Mouse (Mus musculus): ENCODE results near the gene Vmn2r20. TPM values are rescaled to one million over a fixed set of nuclear protein-coding genes. Genes with fewer than 3 reads are reported as not detected.
"Not testable (repeated sequence)": the region's sequence is repeated elsewhere in the genome, so short reads cannot be mapped to it uniquely, and the experiment has no call there.

The Vmn2r20 gene
- polyA plus RNA-seq (2015; fragmentation: Nextera tagmentation; extraction: Ambion mirVana), result not detected in 2 replicates

GRCm38 (mm10) chr6:123418016-123418415 lies at the start of gene Vmn2r20:
Gene Vmn2r20 (minus strand): TSS chr6:123418116.
- H3K9me3 ChIP-seq; H3K27me3 ChIP-seq; H3K36me3 ChIP-seq; H3K27ac ChIP-seq; H3K4me1 ChIP-seq; H3K4me3 ChIP-seq; H3K4me2 ChIP-seq; ATAC-seq (ENCODE audit: insufficient number of reproducible peaks, low FRiP score, low TSS enrichment, low read depth); H3K9ac ChIP-seq: not testable (repeated sequence)
- no CpG with 5 or more reads among the region's 4 CpGs for WGBS

GRCm38 (mm10) chr6:123424413-123424812 lies 6.5 kb upstream of the Vmn2r20 start:
- H3K36me3 ChIP-seq; H3K27ac ChIP-seq; H3K9ac ChIP-seq; H3K4me3 ChIP-seq; H3K27me3 ChIP-seq; H3K4me1 ChIP-seq; H3K4me2 ChIP-seq; ATAC-seq (ENCODE audit: insufficient number of reproducible peaks, low FRiP score, low TSS enrichment, low read depth); H3K9me3 ChIP-seq: not testable (repeated sequence)
- no CpG with 5 or more reads among the region's 1 CpGs for WGBS

GRCm38 (mm10) chr6:123406918-123407665 lies 10.8 kb downstream of the Vmn2r20 start:
- H3K4me1 ChIP-seq; ATAC-seq (ENCODE audit: insufficient number of reproducible peaks, low FRiP score, low TSS enrichment, low read depth); H3K4me3 ChIP-seq; H3K36me3 ChIP-seq; H3K27ac ChIP-seq; H3K4me2 ChIP-seq; H3K9ac ChIP-seq; H3K27me3 ChIP-seq; H3K9me3 ChIP-seq: not testable (repeated sequence)
- no CpG with 5 or more reads among the region's 8 CpGs for WGBS

GRCm38 (mm10) chr6:123388824-123389223 lies 29.1 kb downstream of the Vmn2r20 start:
- not testable (repeated sequence) for H3K27ac ChIP-seq; H3K4me2 ChIP-seq; H3K27me3 ChIP-seq; H3K36me3 ChIP-seq; H3K4me1 ChIP-seq; H3K4me3 ChIP-seq; ATAC-seq (ENCODE audit: insufficient number of reproducible peaks, low FRiP score, low TSS enrichment, low read depth); H3K9ac ChIP-seq; H3K9me3 ChIP-seq

- H3K27ac ChIP-seq, result no peak overlapping the region
- WGBS, result 92% methylated on average over 1 of the region's 1 CpGs
- no peaks in the 10 kb centered on the region for H3K4me1 ChIP-seq
- no peaks in the 10 kb centered on the region for H3K36me3 ChIP-seq
- H3K27me3 ChIP-seq, result no peaks in the 10 kb centered on the region
- H3K9ac ChIP-seq, result no peak overlapping the region
- no peaks in the 10 kb centered on the region for H3K9me3 ChIP-seq
- ATAC-seq (ENCODE audit: insufficient number of reproducible peaks, low FRiP score, low TSS enrichment, low read depth), result no peak
- no peak overlapping the region for H3K4me3 ChIP-seq
- H3K4me2 ChIP-seq, result no peak overlapping the region
These were observed 71.8 kb downstream of the Vmn2r20 start for GRCm38 (mm10) chr6:123346141-123346540.

GRCm38 (mm10) chr6:123340093-123340492 lies 77.8 kb downstream of the Vmn2r20 start:
- Histone ChIP-seq H3K27ac (no peak overlapping the region), H3K27me3 (no peaks in the 10 kb centered on the region), H3K36me3 (no peaks in the 10 kb centered on the region), H3K4me1 (no peaks in the 10 kb centered on the region), H3K4me3 (no peak overlapping the region), H3K9ac (no peak overlapping the region), H3K9me3 (no peaks in the 10 kb centered on the region), H3K4me2 (no peak overlapping the region)
- ATAC-seq (ENCODE audit: insufficient number of reproducible peaks, low FRiP score, low TSS enrichment, low read depth), result no peak

GRCm38 (mm10) chr6:123332503-123332902 lies 85.4 kb downstream of the Vmn2r20 start:
- no peaks in the 10 kb centered on the region for H3K36me3 ChIP-seq
- no peaks in the 10 kb centered on the region for H3K27me3 ChIP-seq
- H3K9ac ChIP-seq, result no peak overlapping the region
- H3K4me2 ChIP-seq, result no peak overlapping the region
- no peak overlapping the region for H3K27ac ChIP-seq
- no peak overlapping the region for H3K4me3 ChIP-seq
- 48% methylated on average over 2 of the region's 2 CpGs for WGBS
- no peak for ATAC-seq (ENCODE audit: insufficient number of reproducible peaks, low FRiP score, low TSS enrichment, low read depth)
- no peaks in the 10 kb centered on the region for H3K9me3 ChIP-seq
- no peaks in the 10 kb centered on the region for H3K4me1 ChIP-seq

Other genes with a start within 250 kb of the Vmn2r20 start
- not detected in 2 replicates for gene Clec4b2, start 245.2 kb downstream of the Vmn2r20 start, polyA plus RNA-seq (2015; fragmentation: Nextera tagmentation; extraction: Ambion mirVana)
- 4.2 and 5.0 TPM in 2 replicates for gene Clec4n, start 188.3 kb downstream of the Vmn2r20 start, polyA plus RNA-seq (2015; fragmentation: Nextera tagmentation; extraction: Ambion mirVana)
- 0.38 and 0.59 TPM in 2 replicates for gene Clec4d, start 156.0 kb downstream of the Vmn2r20 start, polyA plus RNA-seq (2015; fragmentation: Nextera tagmentation; extraction: Ambion mirVana)
- gene Clec4e, start 128.2 kb downstream of the Vmn2r20 start, polyA plus RNA-seq (2015; fragmentation: Nextera tagmentation; extraction: Ambion mirVana), result 0.06 TPM in 1 of 2 replicates, not detected in the other
- not detected in 2 replicates for gene Vmn2r19, start 109.8 kb downstream of the Vmn2r20 start, polyA plus RNA-seq (2015; fragmentation: Nextera tagmentation; extraction: Ambion mirVana)
- not detected in 2 replicates for gene Vmn2r21, start 115.3 kb upstream of the Vmn2r20 start, polyA plus RNA-seq (2015; fragmentation: Nextera tagmentation; extraction: Ambion mirVana)
- not detected in 2 replicates for gene Vmn2r22, start 232.6 kb upstream of the Vmn2r20 start, polyA plus RNA-seq (2015; fragmentation: Nextera tagmentation; extraction: Ambion mirVana)